Mouse (Mus musculus): ENCODE measurements at regions not wholly inside any gene's neighbourhood (a gene's known extent, or its start where the extent isn't known, plus 50 kb on each side); places are given as distances from the start of the nearest gene placed in this dataset.
"Not testable (repeated sequence)": the region's sequence is repeated elsewhere in the genome, so short reads cannot be mapped to it uniquely, and the experiment has no call there.

DNA sequence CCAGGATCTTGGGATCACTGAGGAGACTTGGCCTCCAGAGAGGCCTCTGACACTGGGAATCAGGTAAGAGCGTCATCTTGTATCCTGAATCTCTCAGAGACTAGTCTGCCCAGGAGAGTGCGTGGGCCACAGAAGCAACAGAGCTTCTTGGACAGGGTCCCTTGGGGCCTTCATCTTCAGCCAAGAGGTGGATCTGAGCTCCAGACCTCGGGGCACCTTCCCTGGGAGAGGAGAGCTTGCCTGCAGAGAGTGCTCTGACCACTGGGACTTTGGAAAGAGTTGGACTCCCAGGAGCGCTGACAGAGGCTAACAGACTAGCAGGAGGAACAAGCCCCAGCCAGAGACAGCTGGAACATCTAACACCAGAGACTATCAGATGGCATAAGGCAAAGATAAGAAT, 73.9 kb upstream of the Gm15319 start:
- peak in 1 of 2 experiments; percentile 14 for DNase-seq (ENCODE audit: low spot score in 2 of 2)

DNA sequence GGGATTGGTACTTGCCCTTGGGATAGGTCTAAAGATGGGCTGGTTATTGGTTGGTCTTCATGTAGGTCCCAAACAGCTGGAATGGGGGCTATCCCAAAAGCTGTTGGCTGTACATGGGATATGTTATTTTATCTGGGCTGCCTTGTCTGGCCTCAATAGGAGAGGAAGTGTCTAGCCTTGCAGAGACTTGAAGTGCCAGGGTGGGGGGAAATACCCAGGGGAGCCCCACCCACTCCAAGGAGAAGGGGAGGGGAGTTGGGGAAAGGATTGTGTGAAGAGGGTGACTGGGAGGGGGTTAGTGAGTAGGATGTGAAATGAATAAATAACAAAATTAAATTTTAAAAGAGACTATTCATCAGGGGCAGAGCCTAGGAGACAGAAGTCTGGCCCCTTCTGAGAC, 70.2 kb upstream of the Gm15319 start:
- DNase-seq (ENCODE audit: low spot score in 2 of 2) = not testable (repeated sequence)

DNA sequence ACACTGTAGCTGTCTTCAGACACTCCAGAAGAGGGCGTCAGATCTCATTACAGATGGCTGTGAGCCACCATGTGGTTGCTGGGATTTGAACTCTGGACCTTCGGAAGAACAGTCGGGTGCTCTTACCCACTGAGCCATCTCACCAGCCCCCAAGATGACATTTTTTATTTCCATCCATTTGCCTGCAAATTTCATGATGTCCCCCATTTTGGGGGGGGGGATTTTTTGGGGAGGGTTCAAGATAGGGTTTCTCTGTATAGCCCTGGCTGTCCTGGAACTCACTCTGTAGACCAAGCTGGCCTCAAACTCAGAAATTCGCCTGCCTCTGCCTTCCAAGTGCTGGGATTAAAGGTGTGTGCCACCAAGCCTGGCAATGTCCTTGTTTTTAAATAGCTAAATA, 66.5 kb upstream of the Gm15319 start:
- DNase-seq (ENCODE audit: low spot score in 2 of 2) = not testable (repeated sequence)

DNA sequence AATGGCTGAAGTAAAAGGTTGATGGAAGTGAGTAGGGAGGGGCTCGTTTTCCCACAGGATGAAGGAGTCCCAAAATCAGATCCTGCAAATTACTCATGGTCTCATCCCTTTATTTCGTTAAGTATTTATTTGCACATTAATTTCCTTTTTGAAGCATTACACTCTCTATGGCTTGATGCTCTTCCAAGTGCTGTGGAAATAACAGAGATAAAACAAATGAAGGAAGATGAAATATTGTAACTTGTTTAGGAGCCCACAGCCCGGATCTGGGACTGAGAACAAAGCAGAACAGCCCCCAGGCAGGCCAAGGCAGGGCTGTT, 61.9 kb upstream of the Gm15319 start:
- DNase-seq (ENCODE audit: low spot score in 2 of 2) = not testable (repeated sequence)

DNA sequence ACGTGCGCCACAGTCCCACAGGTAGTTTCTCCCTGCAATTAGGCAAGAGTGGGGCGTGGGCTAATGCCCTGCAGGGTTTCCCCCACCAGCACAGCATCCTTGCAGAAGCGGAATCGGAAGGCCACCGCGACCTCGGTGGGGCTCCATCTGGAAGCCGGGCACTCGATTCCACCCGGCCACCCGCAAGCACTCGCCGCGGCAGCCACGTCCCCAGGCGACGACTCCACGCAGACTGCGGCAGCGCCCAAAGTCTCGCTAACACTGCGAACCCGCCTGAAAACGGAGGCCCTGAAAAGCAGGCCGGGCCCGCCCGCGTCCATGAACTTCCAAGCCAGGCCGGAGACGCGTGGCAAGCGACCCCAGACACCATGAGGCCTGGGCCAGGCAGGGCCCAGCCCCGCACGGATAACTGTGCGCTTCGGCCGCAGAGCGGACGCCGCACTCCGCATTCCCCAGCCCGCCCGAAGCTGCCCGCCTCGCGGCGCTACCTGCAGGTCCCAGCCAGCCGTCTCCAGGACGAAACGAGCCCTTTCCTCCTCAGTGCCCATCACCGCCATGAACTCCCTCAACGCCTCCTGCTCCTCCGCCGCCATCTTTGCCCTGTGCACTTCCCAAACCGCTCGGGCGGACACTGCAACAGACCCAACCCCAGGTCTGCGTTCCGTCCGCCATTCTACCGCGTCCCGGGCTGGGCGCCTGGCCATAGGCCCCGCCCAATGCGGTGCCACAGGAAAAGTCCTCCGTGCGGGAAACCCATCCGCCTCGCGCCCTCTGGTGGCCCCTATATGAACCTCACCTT, 61.3 kb upstream of the Gm15319 start:
- DNase-seq (ENCODE audit: low spot score in 2 of 2) = peak; percentile 100

DNA sequence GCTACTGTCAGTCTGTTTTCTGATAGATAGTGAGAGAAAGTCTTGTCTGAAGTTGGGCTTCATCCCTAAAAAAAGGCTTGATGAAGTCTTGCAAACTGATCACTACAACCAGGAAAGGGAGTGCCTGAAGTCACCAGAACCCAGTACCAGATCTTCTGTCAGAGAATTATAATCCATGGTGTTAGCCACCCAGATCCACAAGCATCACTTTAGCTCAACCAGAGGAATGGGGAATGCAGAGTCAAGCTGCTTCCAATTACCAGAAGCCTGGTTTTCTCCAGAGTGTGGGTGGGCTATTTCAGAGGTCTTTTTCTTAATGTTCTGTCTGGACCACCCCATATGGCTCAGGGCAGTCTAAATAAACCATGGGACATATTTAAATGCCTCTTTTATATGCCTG, 57.8 kb upstream of the Gm15319 start:
- not testable (repeated sequence) for DNase-seq (ENCODE audit: low spot score in 2 of 2)

All from layer of hippocampus, postnatal 10 days (tissue).